Mouse (Mus musculus) stomach, embryonic 14.5 days (tissue): Measurements from ENCODE around the gene Arhgef17. TPM values are rescaled to one million over a fixed set of nuclear protein-coding genes. Genes with fewer than 3 reads are reported as not detected.

Experiments
- ATAC-seq: fragments of 200-750 bp; cut with Nextera tagmentation; 2 replicates; pipeline ENCODE4 v1.8.0; 2017; ENCODE audit warnings: low read depth, moderate TSS enrichment; ENCODE audit not compliant: insufficient number of reproducible peaks, insufficient read depth, low FRiP score
- H3K27ac ChIP-seq: fragments of 300-500 bp; sonication (generic); 2 replicates; pipeline ENCODE4 v1.5.1; 2014; ENCODE audit warnings: mild to moderate bottlenecking, low read length, moderate library complexity, mixed read lengths
- H3K27me3 ChIP-seq: fragments of 300-500 bp; sonication (generic); 2 replicates; pipeline ENCODE4 v1.6.1; 2014; ENCODE audit warnings: low read length, control low read depth, mixed read lengths; ENCODE audit not compliant: control insufficient read depth, insufficient read depth
- H3K36me3 ChIP-seq: fragments of 300-500 bp; sonication (generic); 2 replicates; pipeline ENCODE4 v1.6.1; 2014; ENCODE audit warnings: mild to moderate bottlenecking, control low read depth, low read length, moderate library complexity, mixed read lengths; ENCODE audit not compliant: control insufficient read depth, insufficient read depth
- H3K4me1 ChIP-seq: fragments of 300-500 bp; sonication (generic); 2 replicates; pipeline ENCODE4 v1.6.1; 2014; ENCODE audit warnings: low read length, control low read depth, mixed read lengths; ENCODE audit not compliant: control insufficient read depth, insufficient read depth
- H3K4me2 ChIP-seq: fragments of 300-500 bp; sonication (generic); replicated peaks from 2 replicates; pipeline ENCODE4 v1.6.1; 2014; ENCODE audit warnings: low read depth, low read length, control low read depth
- H3K4me3 ChIP-seq: fragments of 300-500 bp; sonication (generic); 2 replicates; pipeline ENCODE4 v1.5.1; 2014; ENCODE audit warnings: low read depth, low read length, control low read depth
- H3K9ac ChIP-seq: fragments of 300-500 bp; sonication (generic); replicated peaks from 2 replicates; pipeline ENCODE4 v1.6.1; 2014; ENCODE audit warnings: low read depth, mild to moderate bottlenecking, control low read depth, low read length, moderate library complexity, mixed read lengths
- H3K9me3 ChIP-seq: fragments of 300-500 bp; sonication (generic); 2 replicates; pipeline ENCODE4 v1.6.1; 2016; ENCODE audit warnings: low read depth, low read length, control low read depth; ENCODE audit not compliant: control insufficient read depth
- WGBS: fragments of 180-500 bp; shearing (Covaris S2); extraction: QIAGEN DNeasy Blood & Tissue Kit; methylation state at CpG from one replicate; pipeline ENCODE4 v1.1.7; 2014; 5-methylcytosine and 5-hydroxymethylcytosine counted together
- polyA plus RNA-seq: library from polyadenylated mRNA; unstranded; fragments of >200 nt; fragmentation: Nextera tagmentation; extraction: Ambion mirVana; gene quantifications from 2 replicates; pipeline ENCODE4 v1.2.1, GENCODE M21; 2014

The Arhgef17 gene
- polyA plus RNA-seq, 1 experiment from 2014 or later = 13.7 TPM

- peak; percentile 88 for ATAC-seq
- WGBS = under 1% methylated on average over 83 of the region's 91 CpGs
- no peaks in the 10 kb centered on the region for H3K9me3 ChIP-seq
These were observed 68.9 kb downstream of the Arhgef17 start, which contains the start of gene Relt for GRCm38 (mm10) chr7:100862828-100863638. Relt (minus strand) TSS chr7:100863446.

GRCm38 (mm10) chr7:100862353-100862752 lies 69.6 kb downstream of the Arhgef17 start:
- H3K4me2 ChIP-seq = peak overlapping the region; percentile 96
- 9% methylated on average over 4 of the region's 4 CpGs for WGBS
- no peaks in the 10 kb centered on the region for H3K9me3 ChIP-seq
- no peak overlapping the region for H3K27ac ChIP-seq
- ATAC-seq = no peak
- no peaks in the 10 kb centered on the region for H3K36me3 ChIP-seq
- H3K4me3 ChIP-seq = peak overlapping the region; percentile 74
- H3K4me1 ChIP-seq = no peaks in the 10 kb centered on the region
- no peaks in the 10 kb centered on the region for H3K27me3 ChIP-seq
- H3K9ac ChIP-seq = peak overlapping the region; percentile 53; the same call in 1 of the 2 replicates

More at GRCm38 (mm10) chr7:100862828-100863638, 68.9 kb downstream of the Arhgef17 start, which contains the start of gene Relt:
- H3K27ac ChIP-seq = peak within 1 kb of the TSS; percentile 63; the same call in 1 of the 2 replicates
- peak within 1 kb of the TSS; percentile 96 for H3K4me2 ChIP-seq
- no peaks in the 10 kb centered on the region for H3K27me3 ChIP-seq
- H3K9ac ChIP-seq = peak within 1 kb of the TSS; percentile 53
- H3K4me3 ChIP-seq = peak within 1 kb of the TSS; percentile 74
- H3K4me1 ChIP-seq = no peaks in the 10 kb centered on the region
- H3K36me3 ChIP-seq = no peaks in the 10 kb centered on the region

- no peaks in the 10 kb centered on the region for H3K27me3 ChIP-seq
- no peak overlapping the region for H3K27ac ChIP-seq
- no peak overlapping the region for H3K4me2 ChIP-seq
- no peak for ATAC-seq
- 88% methylated on average over 5 of the region's 5 CpGs for WGBS
- no peaks in the 10 kb centered on the region for H3K4me1 ChIP-seq
- no peaks in the 10 kb centered on the region for H3K9me3 ChIP-seq
- H3K4me3 ChIP-seq = no peak overlapping the region
- no peaks in the 10 kb centered on the region for H3K36me3 ChIP-seq
- no peak overlapping the region for H3K9ac ChIP-seq
These were observed 70.7 kb downstream of the Arhgef17 start for GRCm38 (mm10) chr7:100861209-100861608.

- H3K27me3 ChIP-seq = no peaks in the 10 kb centered on the region
- H3K36me3 ChIP-seq = no peaks in the 10 kb centered on the region
- ATAC-seq = no peak
- H3K4me3 ChIP-seq = no peak overlapping the region
- H3K27ac ChIP-seq = no peak overlapping the region
- no peak overlapping the region for H3K9ac ChIP-seq
- H3K9me3 ChIP-seq = no peaks in the 10 kb centered on the region
- H3K4me2 ChIP-seq = no peak overlapping the region
- 76% methylated on average over 3 of the region's 3 CpGs for WGBS
- 0 out of 2 replicates have a peak, but pooled peaks cover 3% of the 10 kb centered on the region for H3K4me1 ChIP-seq
These were observed 71.5 kb downstream of the Arhgef17 start for GRCm38 (mm10) chr7:100860450-100860849.

GRCm38 (mm10) chr7:100855795-100856573 lies 75.9 kb downstream of the Arhgef17 start:
- Histone ChIP-seq H3K27me3 (no peaks in the 10 kb centered on the region), H3K9me3 (no peaks in the 10 kb centered on the region), H3K4me3 (no peak overlapping the region), H3K36me3 (no peaks in the 10 kb centered on the region), H3K9ac (no peak overlapping the region), H3K4me2 (no peak overlapping the region), H3K27ac (no peak overlapping the region; the same call in 1 of the 2 replicates), H3K4me1 (peaks cover 10% of the 10 kb centered on the region; the same call in 1 of the 2 replicates)
- ATAC-seq = no peak
- WGBS = 48% methylated on average over 5 of the region's 5 CpGs

GRCm38 (mm10) chr7:100855300-100855699 lies 76.6 kb downstream of the Arhgef17 start:
- no peak overlapping the region for H3K9ac ChIP-seq
- no peak for ATAC-seq
- peaks cover 10% of the 10 kb centered on the region; the same call in 1 of the 2 replicates for H3K4me1 ChIP-seq
- H3K27me3 ChIP-seq = no peaks in the 10 kb centered on the region
- WGBS = 53% methylated on average over 4 of the region's 4 CpGs
- H3K4me2 ChIP-seq = no peak overlapping the region
- no peak overlapping the region for H3K4me3 ChIP-seq
- H3K36me3 ChIP-seq = no peaks in the 10 kb centered on the region
- peak overlapping the region; percentile 15; the same call in 1 of the 2 replicates for H3K27ac ChIP-seq
- no peaks in the 10 kb centered on the region for H3K9me3 ChIP-seq

- 72% methylated on average over 5 of the region's 5 CpGs for WGBS
- H3K27me3 ChIP-seq = no peaks in the 10 kb centered on the region
- no peak for ATAC-seq
- no peak overlapping the region for H3K4me2 ChIP-seq
- H3K4me1 ChIP-seq = peaks cover 10% of the 10 kb centered on the region; the same call in 1 of the 2 replicates
- H3K4me3 ChIP-seq = no peak overlapping the region
- no peak overlapping the region for H3K27ac ChIP-seq
- H3K9me3 ChIP-seq = no peaks in the 10 kb centered on the region
- H3K36me3 ChIP-seq = no peaks in the 10 kb centered on the region; the same call in 1 of the 2 replicates
- H3K9ac ChIP-seq = no peak overlapping the region
These were observed 77.0 kb downstream of the Arhgef17 start for GRCm38 (mm10) chr7:100854861-100855260.

GRCm38 (mm10) chr7:100854137-100854814 lies 77.6 kb downstream of the Arhgef17 start:
- no peak overlapping the region for H3K4me2 ChIP-seq
- no peak for ATAC-seq
- H3K9ac ChIP-seq = no peak overlapping the region
- peaks cover 10% of the 10 kb centered on the region; the same call in 1 of the 2 replicates for H3K4me1 ChIP-seq
- H3K4me3 ChIP-seq = no peak overlapping the region
- 48% methylated on average over 6 of the region's 6 CpGs for WGBS
- H3K27me3 ChIP-seq = no peaks in the 10 kb centered on the region
- no peak overlapping the region for H3K27ac ChIP-seq
- no peaks in the 10 kb centered on the region for H3K9me3 ChIP-seq
- H3K36me3 ChIP-seq = no peaks in the 10 kb centered on the region; the same call in 1 of the 2 replicates
